Mouse (Mus musculus): ENCODE measurements around the gene Gm13030.
A peak's percentile ranks its signal among the peaks of the same experiment; 100 is the strongest.

DNA sequence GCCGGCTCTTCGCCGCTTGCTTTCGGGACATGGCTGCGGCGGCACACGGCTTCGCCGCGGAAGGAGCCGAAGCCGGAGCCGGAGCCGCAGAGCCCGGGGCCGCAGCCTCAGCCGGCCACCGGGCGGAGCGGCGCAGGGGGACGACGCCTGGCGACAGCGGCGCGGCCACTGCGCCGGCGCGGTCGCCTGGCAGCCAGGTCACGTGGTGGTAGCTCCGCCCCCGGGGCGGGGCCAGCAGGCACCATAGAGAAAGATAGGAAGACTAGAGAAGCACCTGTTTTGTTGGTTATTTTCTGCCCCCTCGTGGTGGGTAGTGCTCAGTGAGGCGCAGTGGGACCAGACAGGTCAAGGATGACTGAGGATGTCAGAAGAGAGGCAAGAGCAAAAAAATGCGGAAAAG is 40.0 kb upstream of the Gm13030 start, which contains the start of gene Otud3:
- TF ChIP-seq POLR2AphosphoS2 (IDR thresholded peaks at IDR 0.05; ENCODE audit: insufficient read length, low read depth) (peak; percentile 74), POLR2A (IDR thresholded peaks at IDR 0.05; ENCODE audit: insufficient read length, low read depth) (peak; percentile 84), USF1 (IDR thresholded peaks at IDR 0.05; ENCODE audit: low read depth) (peak; percentile 84), SRF (IDR thresholded peaks at IDR 0.05; ENCODE audit: control insufficient read depth, insufficient read length, low read depth) (no peak), E2F4 (IDR thresholded peaks at IDR 0.05; ENCODE audit: insufficient read depth) (no peak), MAX (IDR thresholded peaks at IDR 0.05; ENCODE audit: low read depth) (no peak), TCF12 (IDR thresholded peaks at IDR 0.05; ENCODE audit: insufficient read depth, poor library complexity, severe bottlenecking) (no peak), CEBPB (IDR thresholded peaks at IDR 0.05; ENCODE audit: insufficient read depth, poor library complexity, severe bottlenecking) (no peak), MYOG (IDR thresholded peaks at IDR 0.05; ENCODE audit: control insufficient read depth in 1 of 3, insufficient read depth in 1 of 3, insufficient read length in 2 of 3, low read depth in 2 of 3) (peak in 1 of 3 experiments; percentile 8)
